Mouse (Mus musculus) intestine, postnatal 0 days (tissue): ENCODE measurements around the gene Npm3. TPM values are rescaled to one million over a fixed set of nuclear protein-coding genes. Genes with fewer than 3 reads are reported as not detected.

Experiments used
- ATAC-seq: fragments of 200-750 bp; cut with Nextera tagmentation; 2 replicates; pipeline ENCODE4 v1.8.0; 2017; ENCODE audit warnings: mild to moderate bottlenecking, moderate TSS enrichment, moderate library complexity
- H3K27ac ChIP-seq: fragments of 300-500 bp; sonication (generic); 2 replicates; pipeline ENCODE4 v1.5.1; 2014; ENCODE audit warnings: mild to moderate bottlenecking, low read depth, low read length, moderate library complexity
- H3K27me3 ChIP-seq: fragments of 300-500 bp; sonication (generic); replicated peaks from 2 replicates; pipeline ENCODE4 v1.6.1; 2014; ENCODE audit warnings: low read length, mixed read lengths; ENCODE audit not compliant: control insufficient read depth, insufficient read depth
- H3K36me3 ChIP-seq: fragments of 300-500 bp; sonication (generic); 2 replicates; pipeline ENCODE4 v1.6.1; 2014; ENCODE audit warnings: mild to moderate bottlenecking, moderate library complexity; ENCODE audit not compliant: control insufficient read depth, insufficient read depth
- H3K4me1 ChIP-seq: fragments of 300-500 bp; sonication (generic); replicated peaks from 2 replicates; pipeline ENCODE4 v1.6.1; 2014; ENCODE audit warnings: antibody characterized with exemption, low read length, mixed read lengths; ENCODE audit not compliant: control insufficient read depth, insufficient read depth
- H3K4me2 ChIP-seq: fragments of 300-500 bp; sonication (generic); replicated peaks from 2 replicates; pipeline ENCODE4 v1.6.1; 2014; ENCODE audit warnings: low read depth, mild to moderate bottlenecking, moderate library complexity
- H3K4me3 ChIP-seq: fragments of 300-500 bp; sonication (generic); 2 replicates; pipeline ENCODE4 v1.5.1; 2014; ENCODE audit warnings: low read depth, low read length
- H3K9ac ChIP-seq: fragments of 300-500 bp; sonication (generic); 2 replicates; pipeline ENCODE4 v1.6.1; 2014; ENCODE audit warnings: mild to moderate bottlenecking, low read depth, low read length
- H3K9me3 ChIP-seq: fragments of 300-500 bp; sonication (generic); 2 replicates; pipeline ENCODE4 v1.6.1; 2016; ENCODE audit warnings: mixed run types; ENCODE audit not compliant: control insufficient read depth
- CTCF ChIP-seq: sonication (generic); IDR thresholded peaks from 2 replicates; pipeline ENCODE4 v1.5.1; 2016; ENCODE audit warnings: low read depth, mild to moderate bottlenecking, control low read depth, antibody characterized with exemption, moderate library complexity
- WGBS: fragments of 180-500 bp; shearing (Covaris S2); extraction: QIAGEN DNeasy Blood & Tissue Kit; methylation state at CpG from one replicate; pipeline ENCODE4 v1.1.7; 2014; 5-methylcytosine and 5-hydroxymethylcytosine counted together
- polyA plus RNA-seq: library from polyadenylated mRNA; unstranded; fragments of >200 nt; fragmentation: Nextera tagmentation; extraction: Ambion mirVana; gene quantifications from 2 replicates; pipeline ENCODE4 v1.2.1, GENCODE M21; 2015

The Npm3 gene
- polyA plus RNA-seq, 1 experiment from 2014 or later = 9.0 TPM

DNA sequence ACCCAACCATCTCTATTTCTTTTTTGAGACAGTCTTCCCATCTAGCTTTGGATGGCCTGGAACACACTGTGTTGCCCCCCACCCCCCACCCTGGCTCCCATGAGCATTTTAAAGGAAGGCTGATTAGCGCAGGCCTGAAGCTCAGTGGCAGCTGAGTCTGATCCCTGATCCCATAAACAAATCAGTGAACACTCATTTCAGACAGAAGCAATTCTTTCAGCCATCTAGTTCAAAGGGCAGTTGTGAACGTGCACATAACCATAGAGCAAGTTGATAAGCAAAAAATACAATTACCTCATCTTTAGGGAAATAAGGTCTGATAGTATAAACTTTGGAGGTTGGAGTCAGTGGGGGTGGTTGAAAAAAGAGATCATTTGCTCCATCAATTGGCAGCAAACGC lies 11.4 kb upstream of the Npm3 start:
- peaks cover 80% of the 10 kb centered on the region for H3K36me3 ChIP-seq
- 50% methylated on average over 3 of the region's 3 CpGs for WGBS

DNA sequence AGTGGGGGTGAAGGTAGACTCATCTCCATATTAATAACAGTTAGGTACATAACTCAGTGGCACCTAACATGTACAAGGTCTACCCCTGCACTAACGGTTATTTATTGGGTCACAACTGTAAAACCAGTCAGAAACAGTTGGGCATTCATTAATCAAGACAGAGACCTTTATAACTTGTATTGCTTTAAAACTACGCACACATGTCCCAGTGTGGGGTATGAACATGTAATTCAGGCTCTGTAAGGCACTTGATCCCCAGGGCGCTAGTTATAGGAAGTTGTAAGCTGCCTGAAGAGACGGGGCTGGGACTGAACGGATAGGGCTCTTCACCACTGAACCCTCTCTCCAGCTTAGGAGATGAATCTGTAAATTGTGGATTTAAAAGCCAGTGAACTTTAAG lies 9.3 kb upstream of the Npm3 start:
- H3K36me3 ChIP-seq = peaks cover 82% of the 10 kb centered on the region
- TF ChIP-seq CTCF = no peak
- H3K4me3 ChIP-seq = no peak overlapping the region
- H3K9ac ChIP-seq = no peak overlapping the region
- WGBS = 83% methylated on average over 5 of the region's 5 CpGs
- H3K27me3 ChIP-seq = no peaks in the 10 kb centered on the region
- no peaks in the 10 kb centered on the region for H3K9me3 ChIP-seq
- no peak overlapping the region for H3K4me2 ChIP-seq
- no peak overlapping the region for H3K27ac ChIP-seq
- ATAC-seq = no peak
- H3K4me1 ChIP-seq = no peaks in the 10 kb centered on the region

More for the DNA sequence above, 11.4 kb upstream of the Npm3 start:
- Histone ChIP-seq H3K27me3 (no peaks in the 10 kb centered on the region), H3K9me3 (no peaks in the 10 kb centered on the region), H3K27ac (peak overlapping the region; percentile 15; the same call in 1 of the 2 replicates), H3K4me3 (no peak overlapping the region), H3K4me2 (no peak overlapping the region), H3K9ac (no peak overlapping the region), H3K4me1 (no peaks in the 10 kb centered on the region)
- peak; percentile 57; the same call in 1 of the 2 replicates for ATAC-seq
- no peak for TF ChIP-seq CTCF

DNA sequence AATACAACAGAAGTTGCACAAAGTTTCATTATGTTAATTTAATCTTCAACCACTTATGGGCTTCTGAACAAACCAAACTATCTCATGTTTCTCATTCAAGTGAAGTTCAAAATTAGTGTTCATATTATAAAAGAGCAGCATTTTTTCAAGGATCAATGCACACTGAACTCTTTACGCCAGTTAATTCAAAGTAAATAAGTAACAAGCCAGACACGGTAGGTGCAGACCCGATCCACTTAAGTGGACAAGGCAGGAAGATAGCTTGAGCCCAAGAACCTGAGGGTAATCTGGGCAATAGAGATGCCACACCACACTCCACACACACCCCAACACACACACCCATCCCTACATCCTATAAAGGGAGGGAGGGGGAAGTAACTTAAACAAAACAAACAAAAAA lies 4.2 kb upstream of the Npm3 start:
- H3K9ac ChIP-seq = no peak overlapping the region
- no peak overlapping the region for H3K27ac ChIP-seq
- H3K36me3 ChIP-seq = peaks cover 57% of the 10 kb centered on the region
- 79% methylated on average over 3 of the region's 3 CpGs for WGBS
- no peak overlapping the region for H3K4me3 ChIP-seq
- TF ChIP-seq CTCF = no peak
- H3K4me2 ChIP-seq = no peak overlapping the region
- no peaks in the 10 kb centered on the region for H3K27me3 ChIP-seq
- no peaks in the 10 kb centered on the region for H3K9me3 ChIP-seq
- H3K4me1 ChIP-seq = no peaks in the 10 kb centered on the region
- ATAC-seq = no peak

DNA sequence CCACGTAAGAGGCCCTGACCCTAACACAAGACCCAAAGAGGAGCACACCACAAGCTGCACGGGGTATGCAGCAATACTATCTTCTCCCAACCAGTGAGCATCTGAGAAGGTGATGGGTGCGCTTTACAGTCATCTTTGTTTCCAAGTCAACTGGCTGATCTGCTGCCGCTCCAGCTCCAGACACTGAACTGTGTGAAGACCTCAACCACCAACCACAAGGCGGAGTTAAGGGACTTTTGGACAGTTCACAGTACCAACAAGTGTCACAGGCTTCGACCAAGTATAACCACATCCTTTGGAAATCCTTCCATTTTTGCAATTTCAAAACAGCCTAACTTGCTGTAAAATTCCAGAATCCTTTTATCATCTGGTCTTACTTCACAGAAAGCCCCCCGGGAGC lies 2.5 kb upstream of the Npm3 start:
- peaks cover 41% of the 10 kb centered on the region for H3K36me3 ChIP-seq
- no peak overlapping the region for H3K27ac ChIP-seq

DNA sequence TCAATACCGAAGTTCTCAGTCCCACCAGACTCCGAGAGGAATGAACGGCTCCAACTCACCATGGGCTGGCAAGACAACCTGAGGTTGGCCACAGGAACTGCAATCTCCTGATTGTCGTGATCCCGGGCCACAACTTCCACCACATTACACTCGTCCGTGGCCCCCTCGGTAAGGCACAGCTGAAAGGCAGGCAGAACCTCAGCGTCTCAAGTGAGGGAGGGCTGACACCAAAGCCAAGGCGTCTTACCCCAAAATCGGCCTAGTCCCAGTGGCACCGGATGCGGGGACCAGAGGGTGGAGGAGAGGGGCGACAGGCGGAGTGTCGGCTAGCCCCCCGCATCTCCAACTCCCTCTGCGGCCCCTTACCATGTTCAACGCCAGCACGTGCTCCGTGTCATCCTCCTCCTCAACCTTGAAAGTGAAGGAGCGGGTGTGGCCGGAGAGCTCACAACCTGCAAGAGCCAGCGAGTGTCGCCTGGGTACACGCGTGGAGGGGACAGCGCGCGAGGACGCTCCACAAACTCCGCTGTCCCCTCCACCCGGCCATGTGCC lies 624 bp downstream of the Npm3 start:
- no peaks in the 10 kb centered on the region for H3K9me3 ChIP-seq
- peak overlapping the region; percentile 74 for H3K9ac ChIP-seq
- ATAC-seq = peak; percentile 12; the same call in 1 of the 2 replicates
- H3K36me3 ChIP-seq = peaks cover 19% of the 10 kb centered on the region
- peaks cover 3% of the 10 kb centered on the region; the same call in 1 of the 2 replicates for H3K4me1 ChIP-seq
- under 1% methylated on average over 33 of the region's 33 CpGs for WGBS
- no peak overlapping the region for H3K27ac ChIP-seq
- H3K27me3 ChIP-seq = peaks cover 23% of the 10 kb centered on the region
- H3K4me3 ChIP-seq = peak overlapping the region; percentile 79
- TF ChIP-seq CTCF = no peak
- peak overlapping the region; percentile 96 for H3K4me2 ChIP-seq

More for the DNA sequence above, 2.5 kb upstream of the Npm3 start:
- H3K27me3 ChIP-seq = no peaks in the 10 kb centered on the region
- WGBS = 92% methylated on average over 7 of the region's 7 CpGs
- H3K9ac ChIP-seq = no peak overlapping the region
- H3K4me1 ChIP-seq = no peaks in the 10 kb centered on the region
- no peak overlapping the region for H3K4me2 ChIP-seq
- H3K9me3 ChIP-seq = no peaks in the 10 kb centered on the region
- no peak for TF ChIP-seq CTCF
- H3K4me3 ChIP-seq = no peak overlapping the region
- ATAC-seq = no peak

DNA sequence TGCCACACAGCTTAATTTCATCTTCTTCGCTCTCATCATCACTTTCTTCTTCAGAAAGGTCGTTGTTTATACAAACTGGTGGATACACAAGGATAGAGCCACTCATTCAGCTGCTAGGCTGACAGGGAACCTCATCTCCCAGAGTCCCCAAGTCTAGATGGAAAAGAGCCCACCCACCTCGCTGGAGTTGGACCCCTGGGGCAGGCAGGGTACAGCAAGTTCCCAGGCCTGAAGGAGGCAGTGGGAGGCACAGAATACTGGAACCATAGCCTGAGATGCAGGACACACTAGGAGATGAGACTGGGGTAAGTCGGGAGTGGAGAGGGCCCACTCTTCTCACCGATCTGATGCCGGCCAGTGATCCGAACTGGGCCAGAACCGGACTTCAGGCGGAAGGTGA lies 1.2 kb downstream of the Npm3 start:
- no peak for ATAC-seq
- H3K9me3 ChIP-seq = no peaks in the 10 kb centered on the region
- peaks cover 29% of the 10 kb centered on the region for H3K27me3 ChIP-seq
- H3K4me1 ChIP-seq = peaks cover 3% of the 10 kb centered on the region; the same call in 1 of the 2 replicates
- H3K4me3 ChIP-seq = peak overlapping the region; percentile 79
- no peak overlapping the region for H3K27ac ChIP-seq
- peaks cover 17% of the 10 kb centered on the region for H3K36me3 ChIP-seq
- no peak overlapping the region for H3K9ac ChIP-seq
- 49% methylated on average over 9 of the region's 9 CpGs for WGBS
- peak overlapping the region; percentile 96 for H3K4me2 ChIP-seq
- no peak for TF ChIP-seq CTCF
